Mouse (Mus musculus): ENCODE data around the gene R3hdm1. TPM values are rescaled to one million over a fixed set of nuclear protein-coding genes. Genes with fewer than 3 reads are reported as not detected.

Gene R3hdm1
- 16.6 and 22.3 TPM in 2 replicates for polyA plus RNA-seq (2012; rRNA removed)

GRCm38 (mm10) chr1:128102641-128103461, at the start of gene R3hdm1, which contains the start of gene Zranb3:
Gene R3hdm1, plus strand, starts transcription at chr1:128103301.
Gene Zranb3, minus strand, starts transcription at chr1:128103047.

GRCm38 (mm10) chr1:128243627-128243995, 140.5 kb downstream of the R3hdm1 start, which contains the start of gene Ubxn4:
Gene Ubxn4, plus strand, starts transcription at chr1:128243964.

Other genes with a start within 250 kb of the R3hdm1 start
- 0.01 TPM in 1 of 2 replicates, not detected in the other for gene Map3k19, start 248.3 kb upstream of the R3hdm1 start, polyA plus RNA-seq (2012; rRNA removed)
- 5.5 and 6.1 TPM in 2 replicates for gene Rab3gap1, start 234.5 kb upstream of the R3hdm1 start, polyA plus RNA-seq (2012; rRNA removed)
- 4.2 and 4.4 TPM in 2 replicates for gene Zranb3, start 254 bp upstream of the R3hdm1 start, polyA plus RNA-seq (2012; rRNA removed)
- gene Ubxn4, start 140.7 kb downstream of the R3hdm1 start, polyA plus RNA-seq (2012; rRNA removed) = 15.7 and 16.5 TPM in 2 replicates
- gene Lct, start 225.0 kb downstream of the R3hdm1 start, polyA plus RNA-seq (2012; rRNA removed) = 0.02 and 0.05 TPM in 2 replicates